Mouse (Mus musculus): ENCODE results near the gene Ttll10. TPM values are rescaled to one million over a fixed set of nuclear protein-coding genes. Genes with fewer than 3 reads are reported as not detected.

The Ttll10 gene
- total and polyA plus RNA-seq, 3 experiments, result 0.11 TPM; not detected in 2

DNA sequence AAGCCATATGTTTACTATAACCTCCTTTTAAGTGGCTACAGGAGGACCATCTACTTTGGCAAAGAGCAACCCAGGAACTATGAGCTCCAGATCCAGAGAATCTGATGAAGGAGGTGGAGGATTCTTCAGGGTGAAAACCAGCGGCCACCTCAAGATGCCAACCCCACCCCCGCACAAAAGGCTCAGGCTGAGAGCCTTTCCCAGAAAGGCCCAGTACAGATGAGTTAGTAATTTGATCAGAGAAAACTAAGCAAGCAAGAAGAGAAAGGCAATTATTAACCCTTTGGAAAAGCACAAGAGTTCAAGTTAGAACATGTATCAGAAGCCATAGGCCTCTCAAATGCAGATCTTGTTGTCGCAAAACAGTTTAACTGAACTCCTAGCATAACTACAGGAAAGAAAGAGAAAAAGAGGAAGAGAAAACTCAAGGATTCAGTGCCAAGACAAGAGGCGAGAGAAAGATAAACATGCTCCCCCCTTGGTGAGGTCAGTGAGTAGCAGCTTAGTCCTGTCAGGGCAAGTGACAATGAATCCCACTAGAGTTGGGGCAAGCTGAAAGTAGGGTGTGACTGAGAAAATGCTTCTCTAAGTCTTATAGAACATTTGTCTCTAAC is 23.5 kb upstream of the Ttll10 start:
- Histone ChIP-seq H3K4me3 (ENCODE audit: control insufficient read depth in 1 of 2, insufficient read depth in 1 of 2, low read depth in 2 of 2, low read length in 2 of 2) (peak overlapping the region in 1 of 2 experiments; percentile 38; a peak in 2 of 4 replicates), H3K36me3 (ENCODE audit: control insufficient read depth in 1 of 2, insufficient read depth in 2 of 2, low read length in 2 of 2) (peaks cover 0 to 31% of the 10 kb centered on the region in 2 experiments; a peak in 2 of 4 replicates), H3K27me3 (ENCODE audit: control insufficient read depth in 1 of 2, insufficient read depth in 2 of 2, low read length in 2 of 2) (no peaks in the 10 kb centered on the region), H3K79me2 (ENCODE audit: control insufficient read depth, insufficient read depth, low read length, poor library complexity) (no peaks in the 10 kb centered on the region; the same call in 1 of the 2 replicates), H3K9ac (ENCODE audit: control insufficient read depth, low read depth, low read length, poor library complexity, severe bottlenecking) (peak overlapping the region; percentile 61), H3K27ac (ENCODE audit: control insufficient read depth, low read depth, low read length) (peak overlapping the region; percentile 99), H3K4me1 (ENCODE audit: control insufficient read depth in 1 of 2, insufficient read depth in 2 of 2, low read length in 2 of 2) (peaks cover 24 to 39% of the 10 kb centered on the region in 2 experiments), H3K9me3 (replicated peaks; ENCODE audit: insufficient read depth, low read length) (no peaks in the 10 kb centered on the region)
- TF ChIP-seq TBP (IDR thresholded peaks at IDR 0.05; ENCODE audit: low read depth, low read length) (peak; percentile 34; the same call in 1 of the 2 replicates), USF2 (IDR thresholded peaks at IDR 0.05; ENCODE audit: borderline replicate concordance in 1 of 2, insufficient read depth in 1 of 2, low read depth in 1 of 2, low read length in 2 of 2) (no peak), ZNF384 (IDR thresholded peaks at IDR 0.05; ENCODE audit: low read depth, low read length) (no peak), TCF12 (IDR thresholded peaks at IDR 0.05; ENCODE audit: low read depth, low read length) (peak; percentile 61; the same call in 1 of the 2 replicates), CHD2 (IDR thresholded peaks at IDR 0.05; ENCODE audit: low read length) (no peak), RCOR1 (IDR thresholded peaks at IDR 0.05; ENCODE audit: low read depth, low read length) (no peak), GATA1 (IDR thresholded peaks at IDR 0.05; ENCODE audit: low read depth, low read length) (peak; percentile 78), MYC (IDR thresholded peaks at IDR 0.05; ENCODE audit: low read depth, low read length) (no peak), POLR2A (IDR thresholded peaks at IDR 0.05; ENCODE audit: control insufficient read depth in 1 of 2, insufficient read depth in 1 of 2, low read depth in 1 of 2, low read length in 2 of 2, poor library complexity in 1 of 2) (peak in 1 of 2 experiments; percentile 47; a peak in 2 of 4 replicates), ETS1 (IDR thresholded peaks at IDR 0.05; ENCODE audit: low read depth, low read length) (peak; percentile 76), NELFE (IDR thresholded peaks at IDR 0.05; ENCODE audit: low read depth, low read length) (peak; percentile 8; the same call in 1 of the 2 replicates), MYB (IDR thresholded peaks at IDR 0.05; ENCODE audit: low read depth, low read length) (peak; percentile 94), HCFC1 (IDR thresholded peaks at IDR 0.05; ENCODE audit: low read depth, low read length) (0 out of 2 replicates have a peak, but pooled peaks have one; percentile 38), BHLHE40 (IDR thresholded peaks at IDR 0.05; ENCODE audit: borderline replicate concordance, low read depth, low read length) (no peak), SIN3A (IDR thresholded peaks at IDR 0.05; ENCODE audit: low read length) (peak; percentile 38; the same call in 1 of the 2 replicates), ELF1 (IDR thresholded peaks at IDR 0.05; ENCODE audit: low read depth, low read length) (no peak), EP300 (IDR thresholded peaks at IDR 0.05; ENCODE audit: low read depth in 1 of 2, low read length in 2 of 2) (peak; percentile 85 to 90), MXI1 (IDR thresholded peaks at IDR 0.05; ENCODE audit: low read depth, low read length) (no peak), NRF1 (IDR thresholded peaks at IDR 0.05; ENCODE audit: insufficient read depth, low read depth, low read length, poor library complexity, severe bottlenecking) (no peak), ZC3H11A (IDR thresholded peaks at IDR 0.05; ENCODE audit: low read depth, low read length) (no peak), TAL1 (IDR thresholded peaks at IDR 0.05; ENCODE audit: low read length) (peak; percentile 62), POLR2AphosphoS5 (IDR thresholded peaks at IDR 0.05; ENCODE audit: borderline replicate concordance, low read depth, low read length) (0 out of 2 replicates have a peak, but pooled peaks have one; percentile 44), E2F4 (IDR thresholded peaks at IDR 0.05; ENCODE audit: borderline replicate concordance, low read depth, low read length) (no peak)
- peak; percentile 88 for DNase-seq (ENCODE audit: low read depth, low spot score)
